Mouse (Mus musculus): Measurements from ENCODE around the gene Gm11549. TPM values are rescaled to one million over a fixed set of nuclear protein-coding genes. Genes with fewer than 3 reads are reported as not detected.

The Gm11549 gene
- polyA plus RNA-seq (2016; fragmentation: Nextera tagmentation; extraction: Ambion mirVana), result not detected in 2 replicates

- Histone ChIP-seq H3K27me3 (replicated peaks) (peaks cover 48% of the 10 kb centered on the region), H3K4me1 (0 out of 2 replicates have a peak, but pooled peaks cover 3% of the 10 kb centered on the region), H3K4me2 (peak within 1 kb of the TSS; percentile 64), H3K9me3 (replicated peaks) (no peaks in the 10 kb centered on the region), H3K36me3 (no peaks in the 10 kb centered on the region), H3K9ac (no peak within 1 kb of the TSS), H3K27ac (no peak within 1 kb of the TSS), H3K4me3 (peak within 1 kb of the TSS; percentile 43)
- 3% methylated on average over 51 of the region's 51 CpGs for WGBS (ENCODE audit: insufficient replicate concordance)
- ATAC-seq, result no peak
Observed at GRCm38 (mm10) chr3:36521073-36522060, at the start of gene Gm11549. Gene Gm11549 (minus strand): TSS chr3:36521813.

- H3K27me3 ChIP-seq (replicated peaks), result no peaks in the 10 kb centered on the region
- peak overlapping the region; percentile 94 for H3K27ac ChIP-seq
- H3K9ac ChIP-seq, result peak overlapping the region; percentile 100
- H3K9me3 ChIP-seq (replicated peaks), result no peaks in the 10 kb centered on the region
- peak overlapping the region; percentile 87 for H3K4me3 ChIP-seq
- peaks cover 59% of the 10 kb centered on the region for H3K36me3 ChIP-seq
- peak; percentile 72 for ATAC-seq
- 23% methylated on average over 5 of the region's 5 CpGs for WGBS (ENCODE audit: insufficient replicate concordance)
- peak overlapping the region; percentile 82 for H3K4me2 ChIP-seq
- H3K4me1 ChIP-seq, result peaks cover 34% of the 10 kb centered on the region
Observed at GRCm38 (mm10) chr3:36569836-36570235, 48.2 kb upstream of the Gm11549 start.

GRCm38 (mm10) chr3:36563666-36564065 is 42.1 kb upstream of the Gm11549 start:
- peaks cover 21% of the 10 kb centered on the region for H3K4me1 ChIP-seq
- no peak overlapping the region for H3K27ac ChIP-seq
- no peak for ATAC-seq
- H3K4me2 ChIP-seq, result no peak overlapping the region
- H3K27me3 ChIP-seq (replicated peaks), result no peaks in the 10 kb centered on the region
- H3K9me3 ChIP-seq (replicated peaks), result no peaks in the 10 kb centered on the region
- no peak overlapping the region for H3K9ac ChIP-seq
- 88% methylated on average over 3 of the region's 3 CpGs for WGBS (ENCODE audit: insufficient replicate concordance)
- peaks cover 95% of the 10 kb centered on the region for H3K36me3 ChIP-seq
- no peak overlapping the region for H3K4me3 ChIP-seq

GRCm38 (mm10) chr3:36559606-36560005 is 38.0 kb upstream of the Gm11549 start:
- Histone ChIP-seq H3K4me1 (peaks cover 15% of the 10 kb centered on the region), H3K36me3 (peaks cover 95% of the 10 kb centered on the region), H3K9me3 (replicated peaks) (no peaks in the 10 kb centered on the region), H3K9ac (no peak overlapping the region), H3K4me2 (peak overlapping the region; percentile 22; the same call in 1 of the 2 replicates), H3K27ac (peak overlapping the region; percentile 60), H3K4me3 (no peak overlapping the region), H3K27me3 (replicated peaks) (no peaks in the 10 kb centered on the region)
- peak; percentile 96 for ATAC-seq
- WGBS (ENCODE audit: insufficient replicate concordance), result 64% methylated on average over 4 of the region's 4 CpGs

GRCm38 (mm10) chr3:36557601-36558000 is 36.0 kb upstream of the Gm11549 start:
- Histone ChIP-seq H3K9me3 (replicated peaks) (no peaks in the 10 kb centered on the region), H3K4me1 (peaks cover 23% of the 10 kb centered on the region), H3K9ac (no peak overlapping the region), H3K27me3 (replicated peaks) (no peaks in the 10 kb centered on the region), H3K4me2 (no peak overlapping the region), H3K4me3 (no peak overlapping the region), H3K27ac (no peak overlapping the region), H3K36me3 (peaks cover 83% of the 10 kb centered on the region)
- ATAC-seq, result no peak
- 73% methylated on average over 1 of the region's 1 CpGs for WGBS (ENCODE audit: insufficient replicate concordance)

- WGBS (ENCODE audit: insufficient replicate concordance), result under 1% methylated on average over 39 of the region's 39 CpGs
- Histone ChIP-seq H3K9me3 (replicated peaks) (no peaks in the 10 kb centered on the region), H3K27me3 (replicated peaks) (peaks cover 6% of the 10 kb centered on the region; the same call in 1 of the 2 replicates), H3K4me2 (peak within 1 kb of the TSS; percentile 83), H3K27ac (peak within 1 kb of the TSS; percentile 5), H3K4me1 (peaks cover 17% of the 10 kb centered on the region), H3K9ac (peak within 1 kb of the TSS; percentile 81), H3K4me3 (peak within 1 kb of the TSS; percentile 86), H3K36me3 (peaks cover 36% of the 10 kb centered on the region)
- peak; percentile 93 for ATAC-seq
Observed at GRCm38 (mm10) chr3:36552406-36553047, 30.9 kb upstream of the Gm11549 start, which contains the start of gene Exosc9. Gene Exosc9 (plus strand): TSS chr3:36552606.

GRCm38 (mm10) chr3:36551851-36552384 is 30.3 kb upstream of the Gm11549 start:
- peaks cover 6% of the 10 kb centered on the region; the same call in 1 of the 2 replicates for H3K27me3 ChIP-seq (replicated peaks)
- H3K36me3 ChIP-seq, result peaks cover 30% of the 10 kb centered on the region
- H3K9ac ChIP-seq, result peak overlapping the region; percentile 81
- H3K4me1 ChIP-seq, result peaks cover 17% of the 10 kb centered on the region
- peak; percentile 45; the same call in 1 of the 2 replicates for ATAC-seq
- H3K9me3 ChIP-seq (replicated peaks), result no peaks in the 10 kb centered on the region
- peak overlapping the region; percentile 83 for H3K4me2 ChIP-seq
- WGBS (ENCODE audit: insufficient replicate concordance), result 23% methylated on average over 12 of the region's 12 CpGs
- peak overlapping the region; percentile 86 for H3K4me3 ChIP-seq
- no peak overlapping the region for H3K27ac ChIP-seq

- Histone ChIP-seq H3K4me3 (no peak overlapping the region), H3K27me3 (replicated peaks) (peaks cover 6% of the 10 kb centered on the region; the same call in 1 of the 2 replicates), H3K27ac (no peak overlapping the region), H3K9me3 (replicated peaks) (no peaks in the 10 kb centered on the region), H3K4me1 (peaks cover 17% of the 10 kb centered on the region), H3K4me2 (peak overlapping the region; percentile 83), H3K9ac (no peak overlapping the region), H3K36me3 (peaks cover 25% of the 10 kb centered on the region)
- 56% methylated on average over 9 of the region's 9 CpGs for WGBS (ENCODE audit: insufficient replicate concordance)
- ATAC-seq, result no peak
Observed at GRCm38 (mm10) chr3:36551343-36551742, 29.7 kb upstream of the Gm11549 start.

GRCm38 (mm10) chr3:36544961-36545360 is 23.3 kb upstream of the Gm11549 start:
- Histone ChIP-seq H3K4me1 (no peaks in the 10 kb centered on the region), H3K9me3 (replicated peaks) (no peaks in the 10 kb centered on the region), H3K27ac (no peak overlapping the region), H3K4me3 (no peak overlapping the region), H3K36me3 (no peaks in the 10 kb centered on the region), H3K4me2 (no peak overlapping the region), H3K9ac (no peak overlapping the region), H3K27me3 (replicated peaks) (no peaks in the 10 kb centered on the region)
- ATAC-seq, result no peak
- 65% methylated on average over 3 of the region's 3 CpGs for WGBS (ENCODE audit: insufficient replicate concordance)

GRCm38 (mm10) chr3:36541399-36541798 is 19.8 kb upstream of the Gm11549 start:
- Histone ChIP-seq H3K36me3 (no peaks in the 10 kb centered on the region), H3K4me2 (no peak overlapping the region), H3K9ac (no peak overlapping the region), H3K4me3 (no peak overlapping the region), H3K27me3 (replicated peaks) (no peaks in the 10 kb centered on the region), H3K4me1 (no peaks in the 10 kb centered on the region), H3K9me3 (replicated peaks) (no peaks in the 10 kb centered on the region), H3K27ac (no peak overlapping the region)
- 69% methylated on average over 2 of the region's 2 CpGs for WGBS (ENCODE audit: insufficient replicate concordance)
- ATAC-seq, result no peak

GRCm38 (mm10) chr3:36540756-36541155 is 19.1 kb upstream of the Gm11549 start:
- ATAC-seq, result no peak
- H3K27me3 ChIP-seq (replicated peaks), result no peaks in the 10 kb centered on the region
- H3K4me2 ChIP-seq, result no peak overlapping the region
- 30% methylated on average over 2 of the region's 2 CpGs for WGBS (ENCODE audit: insufficient replicate concordance)
- H3K9me3 ChIP-seq (replicated peaks), result no peaks in the 10 kb centered on the region
- H3K9ac ChIP-seq, result no peak overlapping the region
- no peak overlapping the region for H3K27ac ChIP-seq
- H3K4me3 ChIP-seq, result no peak overlapping the region
- no peaks in the 10 kb centered on the region for H3K4me1 ChIP-seq
- no peaks in the 10 kb centered on the region for H3K36me3 ChIP-seq
